Mouse (Mus musculus) midbrain, embryonic 11.5 days (tissue): ENCODE measurements around the gene Tas2r108. TPM values are rescaled to one million over a fixed set of nuclear protein-coding genes. Genes with fewer than 3 reads are reported as not detected.
A peak's percentile ranks its signal among the peaks of the same experiment; 100 is the strongest.

Experiments used
- ATAC-seq: fragments of 200-750 bp; cut with Nextera tagmentation; 2 replicates; pipeline ENCODE4 v1.8.0; 2017; ENCODE audit warnings: moderate TSS enrichment, moderate library complexity; ENCODE audit not compliant: low FRiP score
- DNase-seq: peaks from one replicate; pipeline ENCODE4 v3.0.0; 2015; ENCODE audit warnings: low spot score; ENCODE audit errors: missing footprints
- H3K27ac ChIP-seq: fragments of 300-500 bp; sonication (generic); 2 replicates; pipeline ENCODE4 v1.5.1; 2014; ENCODE audit warnings: low read depth, low read length
- H3K27me3 ChIP-seq: fragments of 300-500 bp; sonication (generic); 2 replicates; pipeline ENCODE4 v1.6.1; 2014; ENCODE audit warnings: mild to moderate bottlenecking, low read length, moderate library complexity, mixed read lengths; ENCODE audit not compliant: control insufficient read depth, insufficient read depth
- H3K36me3 ChIP-seq: fragments of 300-500 bp; sonication (generic); 2 replicates; pipeline ENCODE4 v1.6.1; 2014; ENCODE audit warnings: mild to moderate bottlenecking, low read length, moderate library complexity, mixed read lengths; ENCODE audit not compliant: control insufficient read depth, insufficient read depth
- H3K4me1 ChIP-seq: fragments of 300-500 bp; sonication (generic); 2 replicates; pipeline ENCODE4 v1.6.1; 2014; ENCODE audit warnings: low read length; ENCODE audit not compliant: control insufficient read depth, insufficient read depth
- H3K4me2 ChIP-seq: fragments of 300-500 bp; sonication (generic); 2 replicates; pipeline ENCODE4 v1.6.1; 2014; ENCODE audit warnings: mild to moderate bottlenecking, moderate library complexity
- H3K4me3 ChIP-seq: fragments of 300-500 bp; sonication (generic); 2 replicates; pipeline ENCODE4 v1.5.1; 2014; ENCODE audit warnings: low read depth, low read length
- H3K9ac ChIP-seq: fragments of 300-500 bp; sonication (generic); 2 replicates; pipeline ENCODE4 v1.6.1; 2014; ENCODE audit warnings: low read length
- H3K9me3 ChIP-seq: fragments of 300-500 bp; sonication (generic); 2 replicates; pipeline ENCODE4 v1.6.1; 2016; ENCODE audit warnings: low read length; ENCODE audit not compliant: control insufficient read depth
- WGBS: fragments of 180-500 bp; shearing (Covaris S2); extraction: QIAGEN DNeasy Blood & Tissue Kit; methylation state at CpG from one replicate; pipeline ENCODE4 v1.1.7; 2014; 5-methylcytosine and 5-hydroxymethylcytosine counted together
- polyA plus RNA-seq: library from polyadenylated mRNA; unstranded; fragments of >200 nt; fragmentation: Nextera tagmentation; extraction: Ambion mirVana; gene quantifications from 2 replicates; pipeline ENCODE4 v1.2.1, GENCODE M21; 2014

Tas2r108 gene
- 0.14 and 0.17 TPM in 2 replicates for polyA plus RNA-seq

GRCm38 (mm10) chr6:40493229-40493628, at the start of gene Tas2r108:
Gene Tas2r108, plus strand, starts transcription at chr6:40493529.
- ATAC-seq (no peak), DNase-seq (no peak)
- H3K4me1 ChIP-seq, result no peaks in the 10 kb centered on the region
- WGBS, result 90% methylated on average over 3 of the region's 3 CpGs
- H3K9ac ChIP-seq, result no peak within 1 kb of the TSS
- no peaks in the 10 kb centered on the region for H3K36me3 ChIP-seq
- no peak within 1 kb of the TSS for H3K4me3 ChIP-seq
- no peaks in the 10 kb centered on the region for H3K27me3 ChIP-seq
- H3K27ac ChIP-seq, result no peak within 1 kb of the TSS
- H3K4me2 ChIP-seq, result no peak within 1 kb of the TSS
- H3K9me3 ChIP-seq, result no peaks in the 10 kb centered on the region

DNA sequence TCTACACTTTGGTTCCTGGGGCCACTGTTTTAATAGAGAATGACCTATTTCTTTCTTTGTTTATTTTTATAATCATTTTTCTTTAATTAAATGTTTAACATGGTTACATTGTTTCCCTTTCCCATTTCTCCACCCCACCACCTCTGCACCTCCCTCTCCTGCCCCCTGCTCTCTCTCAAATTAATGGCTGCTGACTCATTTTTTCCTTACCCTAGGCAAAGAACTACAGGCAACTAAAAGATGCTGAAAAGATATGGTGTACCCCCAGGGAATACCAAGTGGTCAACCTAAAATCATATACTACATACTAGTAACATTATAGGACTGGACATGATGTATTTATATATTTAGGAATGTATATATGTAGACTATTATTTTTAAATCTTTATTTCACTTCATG, 44.7 kb upstream of the Tas2r108 start:
- no peak for ATAC-seq
- H3K9me3 ChIP-seq, result no peaks in the 10 kb centered on the region
- DNase-seq, result no peak

GRCm38 (mm10) chr6:40454436-40455041, 38.8 kb upstream of the Tas2r108 start:
- Histone ChIP-seq H3K4me2 (no peak overlapping the region), H3K27me3 (no peaks in the 10 kb centered on the region)
- 22% methylated on average over 7 of the region's 7 CpGs for WGBS

More for the DNA sequence above, 44.7 kb upstream of the Tas2r108 start:
- H3K9ac ChIP-seq, result no peak overlapping the region
- H3K4me3 ChIP-seq, result no peak overlapping the region
- no peaks in the 10 kb centered on the region for H3K27me3 ChIP-seq
- H3K36me3 ChIP-seq, result no peaks in the 10 kb centered on the region
- H3K27ac ChIP-seq, result no peak overlapping the region
- H3K4me1 ChIP-seq, result no peaks in the 10 kb centered on the region
- H3K4me2 ChIP-seq, result no peak overlapping the region

DNA sequence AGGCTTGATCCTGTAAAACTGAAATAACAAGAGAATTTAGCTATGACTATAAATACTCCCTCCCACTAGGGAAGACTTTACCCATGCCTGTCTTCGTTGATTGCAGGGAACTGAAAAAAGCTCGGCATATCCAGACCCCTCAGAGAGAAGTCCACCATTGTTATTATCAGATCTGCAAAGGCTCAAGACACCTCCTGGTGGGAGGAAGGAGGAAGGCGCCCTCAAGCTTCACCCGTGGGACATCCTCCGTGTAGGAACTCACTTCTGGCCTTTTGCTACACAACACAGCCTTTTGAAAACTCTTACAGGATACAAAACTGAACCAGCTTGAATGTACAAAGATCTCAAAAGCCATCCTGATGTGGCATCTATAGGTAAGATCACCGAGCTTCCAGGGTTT, 27.6 kb upstream of the Tas2r108 start:
- Histone ChIP-seq H3K9ac (no peak overlapping the region), H3K9me3 (no peaks in the 10 kb centered on the region), H3K27ac (no peak overlapping the region), H3K36me3 (no peaks in the 10 kb centered on the region), H3K27me3 (no peaks in the 10 kb centered on the region), H3K4me2 (no peak overlapping the region), H3K4me1 (no peaks in the 10 kb centered on the region), H3K4me3 (no peak overlapping the region)
- WGBS, result 50% methylated on average over 6 of the region's 6 CpGs
- ATAC-seq (no peak), DNase-seq (no peak)

More at GRCm38 (mm10) chr6:40454436-40455041, 38.8 kb upstream of the Tas2r108 start:
- ATAC-seq (no peak), DNase-seq (no peak)
- Histone ChIP-seq H3K9me3 (no peaks in the 10 kb centered on the region), H3K4me1 (no peaks in the 10 kb centered on the region), H3K4me3 (no peak overlapping the region), H3K36me3 (no peaks in the 10 kb centered on the region), H3K9ac (no peak overlapping the region), H3K27ac (no peak overlapping the region)

DNA sequence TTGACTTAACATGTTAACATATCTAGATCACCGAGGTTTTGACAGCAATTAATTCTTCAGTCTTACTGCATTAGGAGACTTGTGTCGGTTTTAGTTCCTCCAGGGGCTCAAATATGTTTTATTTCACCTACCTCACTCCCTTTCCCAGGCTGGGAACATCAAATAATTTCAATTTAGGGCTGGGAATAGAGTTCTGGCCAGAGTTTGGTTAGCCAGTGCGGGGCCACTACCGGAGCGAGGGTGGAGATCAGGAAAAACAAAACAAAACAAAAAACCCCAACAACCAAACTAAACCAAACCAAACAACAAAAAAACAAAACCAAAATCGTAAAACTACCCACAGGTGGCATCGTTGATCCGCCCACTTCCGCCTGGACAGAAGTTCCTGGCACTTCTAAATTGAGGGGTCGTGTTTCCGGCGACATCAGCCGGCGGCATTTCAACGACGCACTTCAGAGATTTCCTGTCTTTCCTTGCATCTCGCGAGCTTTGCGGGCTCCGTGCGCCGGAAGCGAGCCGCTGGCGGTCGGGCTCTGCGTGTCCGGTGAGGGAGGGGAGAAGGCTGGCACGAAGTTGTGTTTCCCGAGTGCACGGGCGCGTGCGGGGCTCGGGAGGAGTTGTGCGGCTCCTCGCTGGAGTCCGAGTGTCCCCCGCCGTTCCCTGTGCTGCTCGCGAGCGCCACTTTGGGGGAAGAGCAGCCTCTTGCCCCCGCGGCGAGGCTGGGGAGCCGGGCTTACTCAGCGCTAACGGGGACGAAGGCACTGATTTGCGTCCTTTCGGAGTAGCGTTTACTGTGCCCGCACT, 22.2 kb upstream of the Tas2r108 start, which contains the start of gene Ssbp1:
TSS of gene Ssbp1 (plus strand) at position 437 of the 804 bp plus-strand sequence.
- peak; percentile 98 for ATAC-seq
- H3K9ac ChIP-seq, result peak within 1 kb of the TSS; percentile 96

GRCm38 (mm10) chr6:40471720-40472010, 21.7 kb upstream of the Tas2r108 start:
- Histone ChIP-seq H3K27me3 (no peaks in the 10 kb centered on the region), H3K9ac (peak overlapping the region; percentile 96), H3K4me1 (peaks cover 6% of the 10 kb centered on the region), H3K4me3 (peak overlapping the region; percentile 80), H3K4me2 (peak overlapping the region; percentile 46), H3K27ac (peak overlapping the region; percentile 90), H3K36me3 (peaks cover 6% of the 10 kb centered on the region), H3K9me3 (no peaks in the 10 kb centered on the region)
- peak; percentile 12; the same call in 1 of the 2 replicates for ATAC-seq
- WGBS, result 0% methylated on average over 7 of the region's 7 CpGs
- DNase-seq, result no peak

More for the DNA sequence above, 22.2 kb upstream of the Tas2r108 start, which contains the start of gene Ssbp1:
- under 1% methylated on average over 54 of the region's 54 CpGs for WGBS
- DNase-seq, result peak; percentile 99
- Histone ChIP-seq H3K4me1 (peaks cover 6% of the 10 kb centered on the region), H3K36me3 (peaks cover 6% of the 10 kb centered on the region), H3K27ac (peak within 1 kb of the TSS; percentile 90), H3K9me3 (no peaks in the 10 kb centered on the region), H3K4me2 (peak within 1 kb of the TSS; percentile 46), H3K27me3 (no peaks in the 10 kb centered on the region), H3K4me3 (peak within 1 kb of the TSS; percentile 80)

DNA sequence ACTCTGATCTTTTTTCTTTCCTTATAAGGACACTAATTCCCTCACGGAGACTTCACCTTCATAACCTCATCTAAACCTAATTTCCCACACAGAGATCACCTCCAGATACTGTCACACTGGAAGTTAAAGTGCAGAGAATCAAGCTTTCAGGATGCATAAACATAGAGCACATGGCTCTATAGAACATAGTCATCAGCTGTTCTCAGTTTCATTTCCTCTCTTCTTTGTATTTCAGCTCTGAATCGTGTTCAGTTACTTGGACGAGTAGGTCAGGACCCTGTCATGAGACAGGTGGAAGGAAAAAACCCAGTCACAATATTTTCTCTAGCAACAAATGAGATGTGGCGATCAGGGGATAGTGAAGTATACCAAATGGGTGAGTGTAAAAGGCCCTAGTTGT, 17.2 kb upstream of the Tas2r108 start:
- Histone ChIP-seq H3K36me3 (peaks cover 17% of the 10 kb centered on the region), H3K4me3 (no peak overlapping the region), H3K9me3 (no peaks in the 10 kb centered on the region), H3K4me2 (no peak overlapping the region), H3K27ac (no peak overlapping the region), H3K27me3 (no peaks in the 10 kb centered on the region), H3K9ac (no peak overlapping the region), H3K4me1 (peaks cover 6% of the 10 kb centered on the region)
- WGBS, result 94% methylated on average over 4 of the region's 4 CpGs
- no peak for DNase-seq
- no peak for ATAC-seq

DNA sequence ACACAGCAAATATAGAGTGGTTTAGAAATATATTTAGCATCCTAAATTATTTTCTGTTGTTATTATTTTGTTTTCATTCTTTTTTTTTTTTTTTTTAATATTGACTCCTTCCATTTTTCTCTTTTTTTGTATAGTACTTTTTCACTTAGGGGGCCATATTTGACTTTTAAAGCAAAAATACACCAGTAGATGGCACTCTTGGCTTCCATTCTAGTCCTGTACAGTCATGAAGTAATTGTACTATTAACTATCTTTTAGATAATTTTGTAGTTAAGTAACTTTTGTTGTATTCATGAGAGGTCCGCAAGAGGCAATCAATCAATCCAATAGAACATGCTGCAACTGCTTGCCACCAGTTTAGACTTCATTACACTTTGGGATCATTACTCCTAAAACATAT, 13.6 kb upstream of the Tas2r108 start:
- H3K4me2 ChIP-seq, result no peak overlapping the region
- DNase-seq, result no peak
- no peaks in the 10 kb centered on the region for H3K27me3 ChIP-seq
- no peak for ATAC-seq
- no peaks in the 10 kb centered on the region for H3K9me3 ChIP-seq
- H3K27ac ChIP-seq, result no peak overlapping the region
- WGBS, result 95% methylated on average over 1 of the region's 1 CpGs
- no peak overlapping the region for H3K4me3 ChIP-seq
- H3K4me1 ChIP-seq, result no peaks in the 10 kb centered on the region
- H3K36me3 ChIP-seq, result peaks cover 31% of the 10 kb centered on the region
- no peak overlapping the region for H3K9ac ChIP-seq

- ATAC-seq (no peak), DNase-seq (no peak)
- Histone ChIP-seq H3K9ac (no peak overlapping the region), H3K4me2 (no peak overlapping the region), H3K27me3 (no peaks in the 10 kb centered on the region), H3K9me3 (no peaks in the 10 kb centered on the region), H3K36me3 (peaks cover 23% of the 10 kb centered on the region), H3K4me3 (no peak overlapping the region), H3K27ac (no peak overlapping the region), H3K4me1 (no peaks in the 10 kb centered on the region)
- WGBS, result 93% methylated on average over 5 of the region's 5 CpGs
These were observed 11.0 kb upstream of the Tas2r108 start for GRCm38 (mm10) chr6:40482318-40482717.
